Mouse (Mus musculus): Measurements from ENCODE around the gene Vmn1r172.
"Not testable (repeated sequence)": the region's sequence is repeated elsewhere in the genome, so short reads cannot be mapped to it uniquely, and the experiment has no call there.

Gene Vmn1r172

DNA sequence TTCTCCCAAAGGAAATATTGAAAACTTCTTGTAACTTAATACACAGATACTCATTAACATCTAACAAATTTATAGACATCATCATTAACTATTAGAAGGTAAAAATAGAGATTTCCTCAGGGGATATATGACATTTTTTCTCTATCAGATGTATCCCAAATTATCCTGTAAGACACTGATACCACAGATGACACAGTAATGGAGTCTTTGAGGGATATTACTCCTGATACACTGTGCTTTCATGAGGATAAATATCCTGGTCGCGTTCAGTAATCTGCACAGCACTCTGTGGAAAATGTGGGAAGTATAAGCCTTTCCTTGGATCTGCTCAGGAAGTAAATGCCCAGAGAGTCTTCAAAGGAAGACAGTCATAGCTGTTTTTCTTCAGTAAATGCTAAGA, at the start of gene Vmn1r172:
Gene Vmn1r172, plus strand, starts transcription at position 301 of the 400 bp plus-strand sequence.
- no peak for DNase-seq (ENCODE audit: low spot score)

GRCm38 (mm10) chr7:23630422-23630821, 27.7 kb upstream of the Vmn1r172 start, which contains the start of gene Vmn1r171:
Gene Vmn1r171 (plus strand): TSS chr7:23630722.
- no peak for DNase-seq (ENCODE audit: low spot score)

DNA sequence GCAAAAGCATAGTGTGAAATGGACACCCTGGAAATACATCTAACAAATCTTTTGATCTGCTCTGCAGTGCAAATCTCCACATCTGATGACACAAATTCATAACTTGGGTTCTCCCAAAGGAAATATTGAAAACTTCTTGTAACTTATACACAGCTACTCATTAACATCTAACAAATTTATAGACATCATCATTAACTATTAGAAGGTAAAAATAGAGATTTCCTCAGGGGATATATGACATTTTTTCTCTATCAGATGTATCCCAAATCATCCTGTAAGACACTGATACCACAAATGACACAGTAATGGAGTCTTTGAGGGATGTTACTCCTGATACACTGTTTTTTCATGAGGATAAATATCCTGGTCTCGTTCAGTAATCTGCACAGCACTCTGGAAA, 42.3 kb downstream of the Vmn1r172 start, which contains the start of gene Vmn1r173:
Gene Vmn1r173, plus strand, starts transcription at position 301 of the 400 bp plus-strand sequence.
- not testable (repeated sequence) for DNase-seq (ENCODE audit: low spot score)

Data from ovary, postnatal 14 days (tissue).